Mouse (Mus musculus): ENCODE data around the gene Ank2.

- TF ChIP-seq CTCF (IDR thresholded peaks at IDR 0.05; ENCODE audit: insufficient read depth, low read depth, low read length) (no peak), POLR2A (IDR thresholded peaks at IDR 0.05; ENCODE audit: insufficient read depth, low read depth, low read length) (no peak)
Measured at GRCm38 (mm10) chr3:127280376-127280775, 218.8 kb downstream of the Ank2 start.
